ENCODE assay signal across 9 mouse cellular contexts in the genomic region with DNA sequence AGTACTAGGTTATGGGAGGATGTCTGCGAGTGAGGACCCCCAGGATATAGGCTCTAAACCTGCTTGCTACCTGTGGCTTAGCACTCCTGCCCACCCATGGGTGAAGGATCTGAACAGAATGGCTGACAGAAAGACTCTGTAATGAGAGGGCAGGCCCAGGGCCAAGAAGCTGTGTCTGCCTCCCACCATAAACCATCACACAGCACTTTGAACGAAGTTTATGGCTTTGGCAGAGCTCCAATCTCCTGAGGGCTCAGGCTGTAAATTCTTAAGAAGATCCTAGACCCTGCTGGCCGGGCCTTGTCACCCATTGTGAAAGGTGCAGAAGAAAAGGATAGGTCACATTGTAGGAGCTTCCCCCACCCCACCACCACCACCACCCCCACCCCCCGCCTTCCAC.
DNase-seq lines count a peak whose midpoint lies in the region; ATAC-seq lines count a peak whose summit lies in the region.
"Had no signal": no experiment of that assay in that cellular context is flagged by ENCODE, and none has a peak within 500 bp of the region (broad histone marks: within the 10 kb centered on the region; RNA-seq: fewer than 3 reads in every experiment).

No protein-coding gene starts in this region.

- no peaks in the 10 kb centered on the region for H3K27me3 ChIP-seq in hindbrain, embryonic 13.5 days

- no peak overlapping the region for H3K4me2 ChIP-seq in hindbrain, embryonic 13.5 days

- H3K36me3 ChIP-seq in hindbrain, embryonic 13.5 days, result no peaks in the 10 kb centered on the region
- H3K36me3 ChIP-seq: G1E had no signal

- no peak overlapping the region for H3K4me3 ChIP-seq in hindbrain, embryonic 13.5 days

- no peak overlapping the region for H3K9ac ChIP-seq in hindbrain, embryonic 13.5 days

- ATAC-seq in hindbrain, embryonic 13.5 days (ENCODE audit: low FRiP score), result peak; percentile 22

- H3K4me1 ChIP-seq in hindbrain, embryonic 13.5 days (replicated peaks), result peaks cover 19% of the 10 kb centered on the region

- DNase-seq in kidney, adult 9 months, result peak; percentile 8
- no peak for DNase-seq in kidney, adult 18-20 months
- peak; percentile 61 for DNase-seq in embryo, embryonic 11.5 days (ENCODE audit: low read depth, low spot score)
- peak; percentile 72 for DNase-seq in mesoderm, embryonic 11.5 days (ENCODE audit: low read depth, low spot score)
- no peak for DNase-seq in right cerebral cortex, postnatal 10 days (ENCODE audit: low spot score in 2 of 2)
- no peak for DNase-seq in frontal cortex, postnatal 36 days (ENCODE audit: low spot score in 2 of 2)
- no peak for DNase-seq in cerebellum, postnatal 25 days

- H3K9me3 ChIP-seq in hindbrain, embryonic 13.5 days, result no peaks in the 10 kb centered on the region
- H3K9me3 ChIP-seq: G1E had no signal

- 56% methylated on average over 4 of the region's 4 CpGs for WGBS in hindbrain, embryonic 13.5 days

- peak overlapping the region; percentile 84 for H3K27ac ChIP-seq in hindbrain, embryonic 13.5 days

Comparison
In these comparisons a context has a peak if more than half of its experiments do, and no peak if none do; other contexts are left out.
1. DNase-seq: peak in kidney, adult 9 months (single experiment), embryo, embryonic 11.5 days (single experiment) and mesoderm, embryonic 11.5 days (single experiment); none in kidney, adult 18-20 months (single experiment), right cerebral cortex, postnatal 10 days (0 of 2), frontal cortex, postnatal 36 days (0 of 2) and cerebellum, postnatal 25 days (0 of 2).